Mouse (Mus musculus) hindlimb bud, embryonic 11.5 days (tissue): ENCODE results near the gene Gnat1.

Experiments used
- DNase-seq: peaks from one replicate; pipeline ENCODE4 v3.0.0-alpha.2; 2012; ENCODE audit warnings: low read depth, low spot score; ENCODE audit errors: extremely low spot score

Gnat1 gene

GRCm38 (mm10) chr9:107675671-107676301 is 3.7 kb downstream of the Gnat1 start:
- DNase-seq, result no peak

- no peak for DNase-seq
Measured at GRCm38 (mm10) chr9:107674609-107675429, 4.7 kb downstream of the Gnat1 start.

GRCm38 (mm10) chr9:107670259-107670658 is 9.3 kb downstream of the Gnat1 start:
- DNase-seq, result no peak

- DNase-seq, result no peak
Measured at GRCm38 (mm10) chr9:107669480-107669945, 10.0 kb downstream of the Gnat1 start, which contains the start of gene Slc38a3. Gene Slc38a3, minus strand, starts transcription at chr9:107669530.

- no peak for DNase-seq
Measured at GRCm38 (mm10) chr9:107668916-107669315, 10.6 kb downstream of the Gnat1 start.

- DNase-seq, result no peak
Measured at GRCm38 (mm10) chr9:107668011-107668410, 11.5 kb downstream of the Gnat1 start.

- DNase-seq, result no peak
Measured at GRCm38 (mm10) chr9:107667219-107667618, 12.3 kb downstream of the Gnat1 start.

GRCm38 (mm10) chr9:107666751-107667205 is 12.7 kb downstream of the Gnat1 start:
- DNase-seq, result no peak

GRCm38 (mm10) chr9:107665308-107665707 is 14.2 kb downstream of the Gnat1 start:
- DNase-seq, result no peak

GRCm38 (mm10) chr9:107663525-107663924 is 16.0 kb downstream of the Gnat1 start:
- no peak for DNase-seq

- DNase-seq, result no peak
Measured at GRCm38 (mm10) chr9:107662342-107662741, 17.2 kb downstream of the Gnat1 start.

GRCm38 (mm10) chr9:107660777-107661176 is 18.7 kb downstream of the Gnat1 start:
- no peak for DNase-seq

GRCm38 (mm10) chr9:107659961-107660360 is 19.6 kb downstream of the Gnat1 start:
- DNase-seq, result no peak

- no peak for DNase-seq
Measured at GRCm38 (mm10) chr9:107659551-107659950, 20.0 kb downstream of the Gnat1 start.

- DNase-seq, result no peak
Measured at GRCm38 (mm10) chr9:107658096-107658495, 21.4 kb downstream of the Gnat1 start.

GRCm38 (mm10) chr9:107657144-107657543 is 22.4 kb downstream of the Gnat1 start:
- no peak for DNase-seq

- no peak for DNase-seq
Measured at GRCm38 (mm10) chr9:107654585-107654984, 24.9 kb downstream of the Gnat1 start.

- no peak for DNase-seq
Measured at GRCm38 (mm10) chr9:107653474-107653873, 26.0 kb downstream of the Gnat1 start.

- no peak for DNase-seq
Measured at GRCm38 (mm10) chr9:107650708-107651481, 28.6 kb downstream of the Gnat1 start.

- DNase-seq, result no peak
Measured at GRCm38 (mm10) chr9:107650225-107650624, 29.3 kb downstream of the Gnat1 start.

GRCm38 (mm10) chr9:107648767-107649166 is 30.7 kb downstream of the Gnat1 start:
- no peak for DNase-seq
